Mouse (Mus musculus) lung, postnatal 4 days (tissue): ENCODE data around the gene Pik3r1.

ENCODE experiments used
- DNase-seq, 2 experiments: peaks; one replicate each; pipeline ENCODE4 v3.0.0; 2021

The Pik3r1 gene

GRCm38 (mm10) chr13:101664010-101664409, 104.0 kb downstream of the Pik3r1 start:
- peak in 1 of 2 experiments; percentile 41 for DNase-seq

- DNase-seq, result no peak
These were observed 105.1 kb downstream of the Pik3r1 start for GRCm38 (mm10) chr13:101662900-101663299.

GRCm38 (mm10) chr13:101661567-101661966, 106.5 kb downstream of the Pik3r1 start:
- DNase-seq, result no peak

GRCm38 (mm10) chr13:101660187-101660586, 107.8 kb downstream of the Pik3r1 start:
- DNase-seq, result no peak

- peak in 1 of 2 experiments; percentile 23 for DNase-seq
These were observed 115.9 kb downstream of the Pik3r1 start for GRCm38 (mm10) chr13:101652131-101652530.

- DNase-seq, result no peak
These were observed 126.4 kb downstream of the Pik3r1 start for GRCm38 (mm10) chr13:101641632-101642031.

- DNase-seq, result no peak
These were observed 132.2 kb downstream of the Pik3r1 start for GRCm38 (mm10) chr13:101635837-101636236.

- no peak for DNase-seq
These were observed 133.6 kb downstream of the Pik3r1 start for GRCm38 (mm10) chr13:101634420-101634819.

GRCm38 (mm10) chr13:101633620-101634019, 134.4 kb downstream of the Pik3r1 start:
- DNase-seq, result no peak

- DNase-seq, result no peak
These were observed 135.2 kb downstream of the Pik3r1 start for GRCm38 (mm10) chr13:101632771-101633170.

GRCm38 (mm10) chr13:101631561-101631960, 136.5 kb downstream of the Pik3r1 start:
- no peak for DNase-seq
